Comparison of ENCODE assay signal across 12 mouse cellular contexts in genomic region chr10:76814811-76815210, GRCm38 (mm10).
"Had no signal": no experiment of that assay in that cellular context is flagged by ENCODE, and none has a peak within 500 bp of the region (broad histone marks: within the 10 kb centered on the region; RNA-seq: fewer than 3 reads in every experiment).

No protein-coding gene starts in this region.

- ATAC-seq: midbrain, embryonic 15.5 days had no signal

- H3K27me3 ChIP-seq: limb, embryonic 13.5 days; lung, embryonic 15.5 days; midbrain, embryonic 15.5 days; neural tube, embryonic 12.5 days had no signal

- H3K4me1 ChIP-seq: lung, embryonic 15.5 days had no signal

- H3K9me3 ChIP-seq: limb, embryonic 13.5 days; lung, embryonic 15.5 days; midbrain, embryonic 15.5 days; neural tube, embryonic 12.5 days had no signal

- H3K4me2 ChIP-seq: limb, embryonic 13.5 days; lung, embryonic 15.5 days; midbrain, embryonic 15.5 days; neural tube, embryonic 12.5 days had no signal

- DNase-seq: kidney, adult 18-20 months; kidney, postnatal 10 days; kidney, postnatal 4 days; right cerebral cortex, adult 18-20 months; right cerebral cortex, postnatal 25 days; thymus, postnatal 36 days had no signal

- H3K36me3 ChIP-seq: limb, embryonic 13.5 days; lung, embryonic 15.5 days; midbrain, embryonic 15.5 days; neural tube, embryonic 12.5 days had no signal

- H3K4me3 ChIP-seq: layer of hippocampus, adult 2 months; limb, embryonic 13.5 days; lung, embryonic 15.5 days; midbrain, embryonic 15.5 days; neural tube, embryonic 12.5 days had no signal

- H3K9ac ChIP-seq: limb, embryonic 13.5 days; liver, embryonic 14.5 days; lung, embryonic 15.5 days; midbrain, embryonic 15.5 days; neural tube, embryonic 12.5 days had no signal

- H3K27ac ChIP-seq: layer of hippocampus, adult 2 months; limb, embryonic 13.5 days; liver, embryonic 14.5 days; lung, embryonic 15.5 days; midbrain, embryonic 15.5 days; neural tube, embryonic 12.5 days had no signal
